Mouse (Mus musculus): ENCODE measurements around the gene Vsig2.

Gene Vsig2

GRCm38 (mm10) chr9:37539170-37540025 lies at the start of gene Vsig2:
Vsig2 (plus strand) TSS chr9:37539255.
- no peak for DNase-seq

DNA sequence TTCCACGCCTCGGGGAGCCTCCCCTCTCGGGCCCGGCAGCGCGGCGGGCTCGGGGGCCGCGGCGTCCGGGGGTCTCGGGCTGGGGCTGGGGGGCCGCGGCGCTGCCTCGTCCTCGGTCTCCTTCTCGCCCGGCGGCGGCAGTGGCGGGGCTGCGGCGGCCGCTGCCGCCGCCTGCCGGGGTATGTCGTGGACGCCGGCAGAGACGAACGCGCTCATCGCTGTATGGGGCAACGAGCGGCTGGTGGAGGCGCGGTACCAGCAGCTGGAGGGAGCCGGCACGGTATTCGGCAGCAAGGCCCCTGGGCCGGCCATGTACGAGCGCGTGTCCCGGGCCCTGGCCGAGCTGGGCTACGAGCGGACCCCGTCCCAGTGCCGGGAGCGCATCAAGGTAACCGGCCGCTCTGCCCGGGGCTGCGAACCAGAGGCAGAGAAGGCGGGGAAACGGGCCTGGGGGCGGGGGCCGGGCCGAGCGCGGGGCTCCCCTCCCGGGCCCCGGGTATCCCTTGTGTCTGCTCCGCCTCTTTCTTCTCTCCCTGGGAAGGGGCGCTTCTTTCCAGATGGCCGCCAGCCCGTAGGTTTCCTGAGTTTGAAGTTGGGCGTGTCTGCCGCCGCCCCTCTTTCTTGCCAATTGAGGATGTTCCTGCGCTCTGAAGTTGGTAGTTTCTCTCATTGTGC lies 49.5 kb upstream of the Vsig2 start:
- DNase-seq = peak; percentile 38

- DNase-seq = no peak
Observed at GRCm38 (mm10) chr9:37495761-37496160, 43.3 kb upstream of the Vsig2 start.

DNA sequence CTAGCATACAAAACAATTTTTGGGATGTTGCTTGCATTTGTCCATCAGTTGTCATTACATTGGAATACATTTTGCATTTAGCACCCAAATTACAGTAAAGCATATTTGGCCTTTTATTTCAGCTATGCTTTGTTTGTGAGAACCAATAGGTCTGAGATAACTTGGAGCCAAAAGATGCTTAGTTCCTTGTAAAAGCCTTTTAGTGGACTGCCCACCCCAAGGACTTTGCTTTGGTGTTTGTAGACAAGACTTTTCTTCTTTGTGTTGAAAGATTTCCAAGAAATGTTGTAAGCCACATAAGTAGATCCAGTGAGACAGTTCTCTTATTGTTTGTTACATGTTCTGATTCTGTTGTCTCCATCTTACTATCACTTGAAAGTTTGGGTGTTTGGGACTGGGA lies 42.7 kb upstream of the Vsig2 start:
- DNase-seq = no peak

DNA sequence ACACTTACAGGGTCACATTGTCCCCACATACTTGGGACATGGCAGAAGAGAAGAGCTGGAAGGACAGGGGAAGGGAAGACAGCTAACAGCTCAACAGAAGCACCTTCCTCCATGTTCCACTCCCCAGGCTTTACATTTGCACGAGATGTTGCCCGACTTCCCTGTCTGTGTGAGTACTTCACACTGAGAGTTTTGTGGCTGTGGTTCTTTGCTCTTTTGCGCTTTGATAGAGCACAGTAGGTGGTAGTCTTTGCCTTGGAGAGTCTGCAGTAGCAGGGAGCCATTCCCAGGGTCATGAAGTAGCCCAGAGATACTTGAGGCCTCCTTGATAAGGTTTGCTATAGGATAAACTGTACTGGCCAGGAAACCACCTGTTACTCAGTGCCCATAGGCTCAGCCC lies 38.9 kb upstream of the Vsig2 start:
- no peak for DNase-seq

DNA sequence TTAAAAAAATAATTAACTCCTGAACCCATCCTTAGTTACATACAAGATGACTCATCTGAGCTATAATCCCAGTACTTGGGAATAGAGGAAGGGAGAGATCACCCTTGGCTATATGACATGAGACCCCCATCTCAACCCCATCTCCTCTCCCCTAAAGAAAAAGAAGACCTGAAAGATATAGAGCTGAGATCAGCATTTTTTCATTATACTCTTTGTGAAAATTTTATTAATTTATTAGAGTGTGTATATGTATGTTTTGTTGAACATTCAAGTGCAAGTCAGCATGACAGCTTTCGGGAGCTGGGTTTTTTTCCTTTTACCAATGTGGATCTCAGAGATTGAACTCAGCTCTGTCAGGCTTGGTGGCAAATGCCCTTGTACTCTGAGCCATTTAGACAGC lies 37.9 kb upstream of the Vsig2 start:
- no peak for DNase-seq

- no peak for DNase-seq
Observed at GRCm38 (mm10) chr9:37504348-37504747, 34.7 kb upstream of the Vsig2 start.

- no peak for DNase-seq
Observed at GRCm38 (mm10) chr9:37506023-37506422, 33.0 kb upstream of the Vsig2 start.

DNA sequence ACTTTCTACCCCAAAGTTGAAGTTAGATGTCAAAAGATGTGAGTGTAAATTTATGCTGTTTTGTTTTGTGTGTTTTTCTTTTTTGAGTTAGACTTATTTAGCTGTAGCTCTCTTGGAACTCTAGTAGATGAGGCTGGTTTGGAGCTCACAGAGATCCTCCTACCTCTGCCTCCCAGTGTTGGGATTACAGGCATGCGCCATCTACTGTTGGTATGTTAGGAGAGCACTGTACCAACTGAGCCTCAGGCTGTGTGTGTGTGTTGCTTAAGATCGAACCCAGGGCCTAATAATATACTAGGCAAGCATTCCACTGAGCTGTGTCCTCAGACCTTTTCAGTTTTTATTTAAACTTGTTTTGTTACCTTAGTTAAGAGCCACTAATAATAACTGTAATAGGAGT lies 27.0 kb upstream of the Vsig2 start:
- DNase-seq = no peak

DNA sequence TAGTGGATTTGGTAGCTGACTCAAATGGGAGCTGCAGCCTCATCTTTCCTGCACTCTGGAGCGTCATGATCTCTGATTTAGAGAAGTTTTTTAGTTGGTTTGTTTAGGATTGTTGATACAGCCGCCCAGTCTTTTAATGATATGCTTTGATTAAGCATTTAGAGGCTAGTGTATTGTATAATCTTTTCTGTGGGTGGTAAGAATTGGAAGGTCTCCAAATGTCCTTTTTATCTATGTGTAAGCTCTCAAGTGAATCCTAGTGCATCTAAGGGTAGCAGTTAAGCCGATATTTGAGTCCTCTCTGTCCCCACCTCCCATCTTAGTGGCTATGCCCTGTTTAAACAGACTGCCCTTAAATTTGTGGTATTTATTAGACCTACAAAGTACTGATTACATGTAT lies 24.6 kb upstream of the Vsig2 start:
- no peak for DNase-seq

DNA sequence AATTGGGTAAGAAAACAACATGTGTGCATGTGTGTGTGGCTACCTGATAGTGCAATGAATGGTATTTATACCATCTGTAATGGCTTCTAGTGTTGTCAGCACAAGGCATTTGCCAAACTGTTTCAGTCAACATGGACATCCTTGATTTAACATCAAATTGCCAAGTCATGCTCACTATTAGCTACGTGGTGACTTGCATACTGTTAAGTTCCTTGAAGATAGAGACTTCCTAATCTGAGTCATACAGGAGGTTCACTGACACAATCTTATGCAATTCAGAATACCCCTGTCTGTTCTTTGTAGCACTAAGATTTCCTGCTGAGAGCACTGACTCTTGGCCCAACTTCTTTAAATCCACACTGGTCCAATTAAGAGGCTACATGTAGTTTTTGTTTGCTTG lies 21.6 kb upstream of the Vsig2 start:
- DNase-seq = no peak

GRCm38 (mm10) chr9:37518991-37519390 lies 20.1 kb upstream of the Vsig2 start:
- DNase-seq = no peak

DNA sequence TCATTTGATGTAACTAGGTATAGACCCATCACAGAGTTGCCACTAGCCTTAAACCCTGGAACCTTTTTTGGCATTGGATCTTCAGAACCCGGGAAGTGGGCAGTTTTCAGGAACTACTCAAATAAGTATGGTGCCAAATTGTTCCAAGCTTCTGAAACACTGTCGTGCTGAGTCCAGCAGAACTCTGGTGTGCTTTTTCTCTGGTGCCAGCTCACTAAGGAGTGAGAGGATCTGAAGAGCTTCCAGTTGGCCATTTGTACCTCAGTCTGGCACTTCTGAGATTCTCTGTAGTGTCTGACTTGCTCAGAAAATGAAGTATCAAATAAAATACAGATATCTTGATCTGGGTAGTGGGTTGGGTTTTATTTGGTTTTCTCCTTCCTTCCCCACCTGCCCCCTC lies 19.1 kb upstream of the Vsig2 start:
- no peak for DNase-seq

DNA sequence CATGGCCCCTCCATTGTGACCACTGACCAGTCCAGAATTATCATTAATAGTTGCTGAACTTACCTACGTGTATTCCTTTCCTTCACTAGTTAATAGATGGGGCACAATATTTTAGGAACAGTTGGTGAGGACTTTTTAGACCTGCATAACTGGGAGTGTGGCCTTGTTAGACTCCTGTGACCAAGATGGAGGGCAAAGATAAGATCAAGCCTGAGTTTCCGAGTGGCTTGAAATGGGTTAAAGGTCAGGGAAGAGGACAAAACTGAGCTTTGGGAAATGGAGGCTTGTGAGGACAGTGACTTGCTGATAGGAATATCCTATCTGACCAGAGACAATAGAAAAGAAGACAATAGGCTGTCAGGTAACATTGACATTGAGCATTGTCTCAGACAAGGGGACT lies 13.6 kb upstream of the Vsig2 start:
- no peak for DNase-seq

GRCm38 (mm10) chr9:37526443-37527395 lies 12.3 kb upstream of the Vsig2 start:
- DNase-seq = no peak

DNA sequence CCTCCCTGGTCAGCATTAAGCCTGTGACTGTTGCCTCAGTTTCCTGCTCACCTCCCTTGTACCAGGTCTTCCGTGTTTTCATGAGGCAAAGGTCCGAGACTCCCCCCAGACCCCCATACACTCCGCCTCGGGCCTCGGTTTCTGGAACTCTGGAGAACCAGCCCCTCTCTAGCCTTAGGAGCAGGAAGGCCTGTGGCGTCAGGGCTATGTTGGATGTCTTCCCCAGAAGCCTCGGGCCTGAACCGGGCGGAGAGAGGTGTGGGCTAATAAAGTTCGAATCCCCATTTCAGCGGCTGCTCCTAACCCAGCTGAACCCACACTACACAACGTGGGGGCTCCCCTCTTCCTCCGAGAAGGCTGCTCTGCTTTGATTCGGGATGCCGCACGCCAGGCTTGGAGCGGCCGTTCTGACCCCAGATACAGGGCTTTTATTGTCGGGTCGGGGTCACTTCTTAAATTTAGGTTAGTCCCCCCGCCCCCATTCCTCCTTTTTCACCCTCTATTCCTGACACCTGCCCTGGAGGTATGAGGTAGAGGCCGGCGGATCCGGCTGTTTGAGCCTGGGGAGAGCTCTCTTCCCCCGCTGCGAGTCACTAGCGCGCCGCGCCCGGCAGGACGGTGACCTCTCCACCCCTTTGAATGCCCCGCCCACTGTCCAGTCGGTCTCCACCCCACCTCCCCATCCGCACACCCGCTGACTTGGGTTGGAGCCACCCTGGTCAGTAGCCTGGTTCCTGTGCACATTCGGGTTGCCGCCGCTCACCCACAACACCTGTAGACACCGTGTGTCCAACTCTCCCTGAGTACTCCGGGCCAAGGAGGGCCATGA lies 11.4 kb upstream of the Vsig2 start, which contains the start of gene Esam:
TSS of gene Esam (plus strand) at position 683 of the 829 bp plus-strand sequence.
- no peak for DNase-seq

DNA sequence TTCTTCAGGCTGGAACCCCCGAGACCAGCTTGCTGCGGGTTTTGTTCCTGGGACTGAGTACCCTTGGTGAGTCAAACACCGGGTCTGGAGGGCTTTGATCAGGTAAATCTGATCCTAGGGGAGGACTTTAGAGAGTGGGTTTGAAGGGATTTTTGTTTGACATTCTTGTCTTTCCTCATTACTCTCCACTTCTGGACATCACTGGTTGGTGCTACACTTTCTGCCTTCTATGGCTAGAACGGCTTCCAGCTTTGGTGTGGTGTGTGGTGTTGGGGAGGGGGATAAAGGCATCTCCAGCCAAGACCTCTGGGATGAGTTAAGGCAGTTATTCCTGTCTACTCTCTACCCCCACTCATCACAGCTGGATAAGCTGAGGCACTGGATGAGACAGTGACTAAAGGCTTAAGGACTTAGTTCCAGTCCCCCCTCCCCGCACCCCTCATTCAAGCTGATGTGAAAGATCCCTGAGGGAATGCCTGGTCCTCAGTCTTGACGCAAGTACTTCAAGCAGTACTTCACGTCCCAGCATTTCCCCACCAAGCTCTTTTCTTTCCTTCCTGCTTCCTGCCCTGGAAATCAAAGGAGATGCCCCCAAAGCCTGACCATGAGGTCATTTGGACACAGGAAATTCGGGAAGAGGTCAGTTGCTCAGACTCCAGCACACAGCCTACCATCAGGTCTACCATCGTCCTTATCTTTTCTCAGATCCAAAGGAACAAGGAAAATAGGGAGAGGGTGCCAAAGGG lies 10.7 kb upstream of the Vsig2 start:
- no peak for DNase-seq

DNA sequence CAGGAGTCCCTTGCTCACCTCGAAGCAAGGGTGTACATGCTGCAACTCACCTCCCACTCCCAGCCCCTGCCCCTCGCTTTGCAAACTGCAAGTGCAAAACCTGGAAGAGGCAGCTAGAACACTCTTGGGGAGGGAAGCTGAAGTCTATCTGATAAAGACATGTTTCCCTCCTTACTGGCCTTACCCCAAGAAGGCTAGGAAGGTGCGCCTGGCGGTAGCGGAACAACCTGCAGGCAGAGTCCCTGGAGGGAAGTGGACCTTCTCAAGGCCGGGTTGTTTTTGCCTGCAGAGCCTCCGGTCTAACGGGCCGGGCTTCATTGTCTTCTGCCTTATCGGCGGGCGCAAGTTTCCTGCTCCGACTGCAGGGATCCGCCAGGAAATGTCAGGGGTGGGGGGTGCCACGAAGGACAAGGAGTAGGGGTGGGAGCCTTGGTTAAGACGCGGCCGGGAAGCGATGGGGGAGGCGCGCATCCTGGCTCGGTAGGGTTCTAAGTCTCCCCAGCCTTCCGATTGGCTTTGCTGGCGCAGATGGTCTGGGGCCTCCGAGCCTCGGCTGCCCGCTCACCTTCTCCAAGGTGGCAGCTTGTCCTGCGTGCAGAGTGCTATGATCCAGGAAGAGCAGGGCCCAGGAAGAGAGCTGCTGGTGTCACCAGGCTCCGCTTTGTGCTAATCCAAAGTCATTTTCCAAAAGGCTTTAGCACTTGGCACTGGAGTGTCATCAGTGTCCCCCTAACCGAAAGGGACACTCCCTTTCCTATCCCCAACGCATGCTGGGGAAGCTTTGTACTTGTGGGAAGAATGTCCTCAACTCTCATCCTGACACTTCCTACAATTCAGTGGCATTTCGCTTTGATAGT lies 8.8 kb upstream of the Vsig2 start:
- DNase-seq = peak; percentile 55

- DNase-seq = peak; percentile 60
Observed at GRCm38 (mm10) chr9:37530888-37531705, 8.0 kb upstream of the Vsig2 start.

- DNase-seq = no peak
Observed at GRCm38 (mm10) chr9:37536851-37537250, 2.2 kb upstream of the Vsig2 start.

Data from cerebellum, adult 8-10 months (tissue).